ENCODE assay signal across 26 mouse cellular contexts in the genomic region with DNA sequence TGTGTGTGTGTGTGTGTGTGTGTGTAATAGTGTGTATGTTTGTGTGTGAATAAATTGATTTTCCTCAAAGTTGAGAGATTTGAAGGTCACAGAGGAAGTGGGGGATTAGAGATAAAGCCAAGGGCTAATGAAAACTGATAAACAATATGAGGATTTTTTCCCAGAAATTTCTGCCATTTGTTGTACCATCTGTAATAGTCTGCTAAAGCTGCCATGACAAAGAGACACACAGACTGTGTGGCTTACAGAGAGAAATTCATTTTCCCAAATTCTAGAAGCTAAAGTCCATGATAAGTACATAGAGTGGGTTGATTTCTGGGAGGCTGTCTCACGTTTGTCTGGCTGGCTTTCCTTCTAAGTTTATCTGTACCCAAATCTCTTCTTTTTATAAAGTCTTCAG.
"Had no signal": no experiment of that assay in that cellular context is flagged by ENCODE, and none has a peak within 500 bp of the region (broad histone marks: within the 10 kb centered on the region; RNA-seq: fewer than 3 reads in every experiment).

No protein-coding gene starts in this region.

- ATAC-seq: hindbrain, embryonic 16.5 days; intestine, embryonic 16.5 days; liver, postnatal 0 days had no signal

- H3K4me3 ChIP-seq: gastrocnemius, adult 2 months; heart, embryonic 10.5 days; heart, embryonic 12.5 days; hindbrain, embryonic 10.5 days; hindbrain, embryonic 12.5 days; left cerebral cortex, adult 2 months; limb, embryonic 10.5 days; limb, embryonic 12.5 days; liver, embryonic 13.5 days; liver, embryonic 15.5 days had no signal

- H3K27ac ChIP-seq: gastrocnemius, adult 2 months; heart, embryonic 10.5 days; hindbrain, embryonic 10.5 days; hindbrain, embryonic 12.5 days; hindbrain, embryonic 14.5 days; left cerebral cortex, adult 2 months; limb, embryonic 10.5 days; limb, embryonic 12.5 days; liver, embryonic 13.5 days; liver, embryonic 15.5 days had no signal

- DNase-seq: gastrocnemius, adult 2 months; gastrocnemius, postnatal 10 days; gastrocnemius, postnatal 25 days; heart, adult 18-20 months; heart, postnatal 10 days; heart, postnatal 4 days; kidney, adult 11 months; kidney, adult 8-10 months; kidney, postnatal 10 days; kidney, postnatal 25 days; kidney, postnatal 4 days; liver; liver, embryonic 13.5 days; liver, postnatal 0 days had no signal

- H3K36me3 ChIP-seq: heart, embryonic 10.5 days; heart, embryonic 12.5 days; hindbrain, embryonic 10.5 days; hindbrain, embryonic 12.5 days; limb, embryonic 10.5 days; limb, embryonic 12.5 days; liver, embryonic 13.5 days; liver, embryonic 15.5 days had no signal

- H3K4me1 ChIP-seq: heart, embryonic 10.5 days; heart, embryonic 12.5 days; hindbrain, embryonic 10.5 days; hindbrain, embryonic 12.5 days; limb, embryonic 10.5 days; limb, embryonic 12.5 days; liver, embryonic 13.5 days; liver, embryonic 15.5 days had no signal

- H3K27me3 ChIP-seq: heart, embryonic 12.5 days; hindbrain, embryonic 12.5 days; limb, embryonic 12.5 days; liver, embryonic 13.5 days; liver, embryonic 15.5 days had no signal

- H3K9ac ChIP-seq: heart, embryonic 12.5 days; hindbrain, embryonic 12.5 days; hindbrain, embryonic 14.5 days; limb, embryonic 12.5 days; liver, embryonic 13.5 days; liver, embryonic 15.5 days; liver, postnatal 0 days had no signal

- H3K4me2 ChIP-seq: heart, embryonic 12.5 days; hindbrain, embryonic 12.5 days; hindbrain, embryonic 14.5 days; limb, embryonic 12.5 days; liver, embryonic 11.5 days; liver, embryonic 13.5 days; liver, embryonic 15.5 days had no signal

- H3K9me3 ChIP-seq: heart, embryonic 10.5 days; heart, embryonic 12.5 days; hindbrain, embryonic 10.5 days; hindbrain, embryonic 12.5 days; limb, embryonic 10.5 days; limb, embryonic 12.5 days; liver, embryonic 13.5 days; liver, embryonic 15.5 days had no signal
